Mouse (Mus musculus) ovary, postnatal 10 days (tissue): ENCODE measurements around the gene Ptges.

Source experiments
- DNase-seq: peaks from one replicate; pipeline ENCODE4 v3.0.0; 2022; ENCODE audit warnings: low spot score

The Ptges gene

GRCm38 (mm10) chr2:30846723-30847122 lies 82.9 kb downstream of the Ptges start:
- DNase-seq, result no peak

- DNase-seq, result no peak
Measured at GRCm38 (mm10) chr2:30846236-30846635, 83.4 kb downstream of the Ptges start.

GRCm38 (mm10) chr2:30845152-30846070 lies 84.3 kb downstream of the Ptges start:
- no peak for DNase-seq

GRCm38 (mm10) chr2:30842615-30843014 lies 87.0 kb downstream of the Ptges start:
- DNase-seq, result no peak
